ENCODE assay signal across 9 mouse cellular contexts in the genomic region with DNA sequence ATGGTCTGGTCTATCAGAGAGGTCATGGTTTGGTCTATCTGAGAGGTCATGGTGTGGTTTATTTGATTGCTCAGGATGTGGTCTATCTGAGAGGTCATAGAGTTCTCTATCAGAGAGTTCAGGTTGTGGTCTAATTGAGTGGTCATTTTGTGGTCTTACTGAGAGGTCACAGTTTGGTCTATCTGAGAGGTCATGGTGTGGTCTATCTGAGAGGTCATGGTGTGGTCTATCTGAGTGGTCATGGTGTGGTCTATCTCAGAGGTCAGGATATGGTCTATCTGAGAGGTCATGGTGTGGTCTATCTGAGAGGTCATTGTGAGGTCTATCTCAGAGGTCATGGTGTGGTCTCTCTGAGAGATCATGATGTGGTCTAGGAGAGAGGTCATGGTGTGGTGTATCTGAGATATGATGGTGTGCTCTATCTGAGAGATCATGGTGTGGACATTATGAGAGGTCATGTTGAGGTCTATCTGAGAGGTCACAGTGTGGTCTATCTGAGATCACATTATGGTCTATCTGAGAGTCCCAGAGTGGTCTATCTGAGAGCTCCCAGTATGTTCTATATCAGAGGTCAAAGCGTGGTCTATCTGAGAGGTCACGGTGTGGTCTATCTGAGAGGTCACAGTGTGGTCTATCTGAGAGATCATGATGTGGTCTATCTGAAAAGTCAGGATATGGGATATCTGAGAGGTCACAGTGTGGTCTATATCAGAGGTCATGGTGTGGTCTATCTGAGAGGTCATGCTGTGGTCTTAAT. TPM values are rescaled to one million over a fixed set of nuclear protein-coding genes. Genes with fewer than 3 reads are reported as not detected.
A peak's percentile ranks its signal among the peaks of the same experiment; 100 is the strongest.
DNase-seq lines count a peak whose midpoint lies in the region; ATAC-seq and TF ChIP-seq lines count a peak whose summit lies in the region.
"Had no signal": no experiment of that assay in that cellular context is flagged by ENCODE, and none has a peak within 500 bp of the region (broad histone marks: within the 10 kb centered on the region; RNA-seq: fewer than 3 reads in every experiment).

No protein-coding gene starts in this region.

- 70% methylated on average over 2 of the region's 2 CpGs for WGBS in heart, embryonic 10.5 days
- WGBS in embryonic facial prominence, embryonic 11.5 days = 88% methylated on average over 2 of the region's 2 CpGs
- WGBS in intestine, postnatal 0 days = 84% methylated on average over 2 of the region's 2 CpGs

- no peaks in the 10 kb centered on the region for H3K27me3 ChIP-seq in heart, embryonic 10.5 days (ENCODE audit: insufficient read depth, poor library complexity, severe bottlenecking)
- no peaks in the 10 kb centered on the region for H3K27me3 ChIP-seq in embryonic facial prominence, embryonic 11.5 days (ENCODE audit: control insufficient read depth, insufficient read depth, low read length)
- H3K27me3 ChIP-seq in intestine, postnatal 0 days (replicated peaks; ENCODE audit: control insufficient read depth, insufficient read depth, low read length) = no peaks in the 10 kb centered on the region

- intact Hi-C loops in left cerebral cortex, postnatal 25 days (cut with DNase I) = no loop called here

- no peak overlapping the region for H3K4me3 ChIP-seq in heart, embryonic 10.5 days
- no peak overlapping the region for H3K4me3 ChIP-seq in embryonic facial prominence, embryonic 11.5 days (ENCODE audit: low read depth, low read length)
- no peak overlapping the region for H3K4me3 ChIP-seq in intestine, postnatal 0 days (ENCODE audit: low read depth, low read length)

- H3K27ac ChIP-seq in heart, embryonic 10.5 days = no peak overlapping the region
- no peak overlapping the region for H3K27ac ChIP-seq in embryonic facial prominence, embryonic 11.5 days (replicated peaks; ENCODE audit: low read depth, low read length)
- H3K27ac ChIP-seq in intestine, postnatal 0 days (ENCODE audit: low read depth, low read length) = no peak overlapping the region

- ATAC-seq in embryonic facial prominence, embryonic 11.5 days (replicated peaks; ENCODE audit: insufficient number of reproducible peaks, low FRiP score, low TSS enrichment, low read depth) = peak; percentile 87
- ATAC-seq in intestine, postnatal 0 days = peak; percentile 73
- peak; percentile 51 for ATAC-seq in monocyte, adult 5-6 weeks (replicated peaks; ENCODE audit: insufficient number of reproducible peaks, low FRiP score, low TSS enrichment, poor library complexity, severe bottlenecking)

- H3K36me3 ChIP-seq in heart, embryonic 10.5 days = no peaks in the 10 kb centered on the region
- H3K36me3 ChIP-seq in embryonic facial prominence, embryonic 11.5 days (replicated peaks; ENCODE audit: control insufficient read depth, insufficient read depth, low read depth, low read length) = no peaks in the 10 kb centered on the region
- H3K36me3 ChIP-seq in intestine, postnatal 0 days (ENCODE audit: control insufficient read depth, insufficient read depth) = no peaks in the 10 kb centered on the region

- no peak overlapping the region for H3K4me2 ChIP-seq in embryonic facial prominence, embryonic 11.5 days (ENCODE audit: low read depth, low read length)
- H3K4me2 ChIP-seq in intestine, postnatal 0 days (replicated peaks; ENCODE audit: low read depth) = no peak overlapping the region

- TF ChIP-seq CTCF in intestine, postnatal 0 days (IDR thresholded peaks at IDR 0.05; ENCODE audit: low read depth) = no peak

- peak; percentile 95 for DNase-seq in heart, embryonic 10.5 days (ENCODE audit: low spot score)
- DNase-seq in heart, adult 8-10 months (ENCODE audit: low spot score) = no peak
- peak; percentile 36 for DNase-seq in embryonic facial prominence, embryonic 11.5 days (ENCODE audit: low spot score)
- DNase-seq in layer of hippocampus, postnatal 25 days (ENCODE audit: extremely low spot score in 1 of 2, low spot score in 1 of 2) = no peak
- DNase-seq in left cerebral cortex, postnatal 25 days (ENCODE audit: low spot score in 2 of 2) = no peak
- DNase-seq in frontal cortex, adult 2 months (ENCODE audit: extremely low spot score in 1 of 2, low spot score in 1 of 2) = no peak

- H3K9ac ChIP-seq in embryonic facial prominence, embryonic 11.5 days (replicated peaks; ENCODE audit: low read length) = no peak overlapping the region
- H3K9ac ChIP-seq in intestine, postnatal 0 days (ENCODE audit: low read depth, low read length) = no peak overlapping the region

- H3K4me1 ChIP-seq in heart, embryonic 10.5 days = no peaks in the 10 kb centered on the region
- H3K4me1 ChIP-seq in embryonic facial prominence, embryonic 11.5 days (ENCODE audit: control insufficient read depth, insufficient read depth, low read length) = no peaks in the 10 kb centered on the region
- H3K4me1 ChIP-seq in intestine, postnatal 0 days (replicated peaks; ENCODE audit: control insufficient read depth, insufficient read depth, low read length) = no peaks in the 10 kb centered on the region

- peaks cover 19% of the 10 kb centered on the region for H3K9me3 ChIP-seq in heart, embryonic 10.5 days
- peaks cover 8% of the 10 kb centered on the region; the same call in 1 of the 2 replicates for H3K9me3 ChIP-seq in embryonic facial prominence, embryonic 11.5 days (replicated peaks; ENCODE audit: control insufficient read depth, low read length)
- H3K9me3 ChIP-seq in intestine, postnatal 0 days (ENCODE audit: control insufficient read depth) = peaks cover 4% of the 10 kb centered on the region; the same call in 1 of the 2 replicates

RNA-seq across cellular contexts. Expression of a gene that starts 11.8 kb away (rescaled TPM):
- not detected in 2 replicates for polyA plus RNA-seq in heart, embryonic 10.5 days (2016; fragmentation: Nextera tagmentation; extraction: Ambion mirVana)
- total RNA-seq in heart, adult 8-10 months (2022) = not detected
- polyA plus RNA-seq in embryonic facial prominence, embryonic 11.5 days (2014; fragmentation: Nextera tagmentation; extraction: Ambion mirVana) = not detected in 2 replicates
- not detected in 2 replicates for polyA plus RNA-seq in intestine, postnatal 0 days (2015; fragmentation: Nextera tagmentation; extraction: Ambion mirVana)
- 0.19 TPM in 1 of 3 replicates, not detected in the others for total RNA-seq in monocyte, adult 5-6 weeks (2017)
- not detected for total RNA-seq in layer of hippocampus, postnatal 25 days (2021)
- total RNA-seq in left cerebral cortex, postnatal 25 days (2021) = not detected
- not detected in 2 replicates for polyA plus RNA-seq in frontal cortex, adult 2 months (2012; rRNA removed)
- polyA plus RNA-seq: C2C12 had no signal

Comparison
In these comparisons a context has a peak if more than half of its experiments do, and no peak if none do; other contexts are left out.
1. DNase-seq: peak in heart, embryonic 10.5 days (single experiment) and embryonic facial prominence, embryonic 11.5 days (single experiment); none in heart, adult 8-10 months (single experiment), layer of hippocampus, postnatal 25 days (0 of 2), left cerebral cortex, postnatal 25 days (0 of 2) and frontal cortex, adult 2 months (0 of 2).
2. Peak in every context shown above with its lines, with median percentiles within 50 percentile points of each other: ATAC-seq.